Mouse (Mus musculus) MEL (cell line): ENCODE measurements at regions not wholly inside any gene's neighbourhood (a gene's known extent, or its start where the extent isn't known, plus 50 kb on each side); places are given as distances from the start of the nearest gene placed in this dataset.

Experiments
- CHD1 ChIP-seq: IDR thresholded peaks from 2 replicates; pipeline ENCODE4 v1.6.1; 2012; ENCODE audit warnings: low read depth, mild to moderate bottlenecking, inconsistent platforms, low read length, improper control_type of control experiment
- CTCF ChIP-seq, 3 experiments: IDR thresholded peaks in 2 of 3; conservative IDR thresholded peaks in 1 of 3; 2 replicates each; pipeline ENCODE4 v1.5.1; 2011 to 2012; ENCODE audit warnings: low read length in 3 of 3, low read depth in 2 of 3, mild to moderate bottlenecking in 2 of 3, improper control_type of control experiment in 1 of 3, inconsistent platforms in 1 of 3, mixed read lengths in 1 of 3, moderate library complexity in 1 of 3; ENCODE audit not compliant: control insufficient read depth in 1 of 3, insufficient read depth in 1 of 3, poor library complexity in 1 of 3, severe bottlenecking in 1 of 3
- GABPA ChIP-seq: IDR thresholded peaks from 2 replicates; pipeline ENCODE4 v1.6.1; 2012; ENCODE audit warnings: low read depth, mild to moderate bottlenecking, inconsistent platforms, low read length, improper control_type of control experiment, moderate library complexity
- GATA1 ChIP-seq: IDR thresholded peaks from 2 replicates; pipeline ENCODE4 v1.6.1; 2011; ENCODE audit warnings: low read depth, low read length, improper control_type of control experiment
- HCFC1 ChIP-seq: IDR thresholded peaks from 2 replicates; pipeline ENCODE4 v1.6.1; 2012; ENCODE audit warnings: low read depth, mild to moderate bottlenecking, inconsistent platforms, low read length, improper control_type of control experiment, moderate library complexity
- KAT2A ChIP-seq: conservative IDR thresholded peaks from 2 replicates; pipeline ENCODE4 v1.6.1; 2012; ENCODE audit warnings: low read depth, low read length, improper control_type of control experiment, inconsistent platforms
- MXI1 ChIP-seq: IDR thresholded peaks from 2 replicates; pipeline ENCODE4 v1.6.1; 2011; ENCODE audit warnings: mild to moderate bottlenecking, low read depth, low read length, improper control_type of control experiment
- POLR2A ChIP-seq, 2 experiments: IDR thresholded peaks; 2 replicates each; pipeline ENCODE4 v1.6.1; 2011 to 2012; ENCODE audit warnings: low read length in 2 of 2, mild to moderate bottlenecking in 2 of 2, control low read depth in 1 of 2, improper control_type of control experiment in 1 of 2, low read depth in 1 of 2, moderate library complexity in 1 of 2; ENCODE audit not compliant: control insufficient read depth in 1 of 2, insufficient read depth in 1 of 2, poor library complexity in 1 of 2
- RAD21 ChIP-seq: IDR thresholded peaks from 2 replicates; pipeline ENCODE4 v1.6.1; 2011; ENCODE audit warnings: mild to moderate bottlenecking, low read depth, low read length, improper control_type of control experiment
- SMC3 ChIP-seq: IDR thresholded peaks from 2 replicates; pipeline ENCODE4 v1.6.1; 2011; ENCODE audit warnings: low read depth, low read length, improper control_type of control experiment
- USF1 ChIP-seq: IDR thresholded peaks from 2 replicates; pipeline ENCODE4 v1.6.1; 2014; ENCODE audit warnings: low read depth, mild to moderate bottlenecking, inconsistent platforms, low read length, improper control_type of control experiment, moderate library complexity
- ZNF384 ChIP-seq: IDR thresholded peaks from 2 replicates; pipeline ENCODE4 v1.6.1; 2012; ENCODE audit warnings: low read depth, mild to moderate bottlenecking, inconsistent platforms, low read length, improper control_type of control experiment

DNA sequence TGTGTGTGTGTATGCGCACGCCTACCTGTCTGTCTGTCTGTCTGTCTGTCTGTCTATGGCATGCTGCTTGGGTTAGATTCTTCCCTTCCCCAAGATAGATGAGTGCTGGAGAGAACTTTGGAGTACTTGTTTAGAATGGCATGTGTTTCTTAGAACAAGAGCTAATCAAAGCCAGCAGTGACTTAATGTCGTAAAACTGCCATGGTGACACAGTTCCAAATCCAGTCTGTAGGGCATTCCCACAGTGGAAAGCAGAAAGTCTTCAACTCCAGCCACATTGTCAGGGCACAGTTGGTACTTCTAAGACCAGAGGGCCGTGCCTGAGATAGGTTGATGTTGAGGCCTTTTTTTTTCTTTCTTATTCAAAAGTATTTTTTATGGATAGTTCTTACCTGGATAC is 95.6 kb downstream of the Gm10604 start:
- TF ChIP-seq HCFC1 (no peak), RAD21 (no peak), CTCF (IDR thresholded peaks at IDR 0.05 in 2 of 3, conservative IDR thresholded peaks at IDR 0.05 in 1 of 3; ENCODE audit: control insufficient read depth in 1 of 3, insufficient read depth in 1 of 3, low read depth in 2 of 3, low read length in 3 of 3, poor library complexity in 1 of 3, severe bottlenecking in 1 of 3) (no peak), USF1 (no peak), GABPA (no peak), POLR2A (IDR thresholded peaks at IDR 0.05; ENCODE audit: control insufficient read depth in 1 of 2, insufficient read depth in 1 of 2, low read depth in 1 of 2, low read length in 2 of 2, poor library complexity in 1 of 2) (no peak), ZNF384 (no peak), GATA1 (no peak), SMC3 (no peak), CHD1 (no peak), KAT2A (no peak), MXI1 (no peak)
